Mouse (Mus musculus) urinary bladder, postnatal 4 days (tissue): ENCODE results near the gene Ctnnbl1.

Source experiments
- DNase-seq, 2 experiments: peaks; one replicate each; pipeline ENCODE4 v3.0.0; 2021 to 2022; ENCODE audit warnings: low spot score in 2 of 2

Ctnnbl1 gene

GRCm38 (mm10) chr2:157818576-157819320, 81.5 kb downstream of the Ctnnbl1 start:
- peak in 1 of 2 experiments; percentile 55 for DNase-seq

- peak in 1 of 2 experiments; percentile 47 for DNase-seq
These were observed 82.2 kb downstream of the Ctnnbl1 start for GRCm38 (mm10) chr2:157819401-157819800.

- DNase-seq: peak in 1 of 2 experiments; percentile 13
These were observed 84.1 kb downstream of the Ctnnbl1 start for GRCm38 (mm10) chr2:157821259-157821658.

- peak in 1 of 2 experiments; percentile 26 for DNase-seq
These were observed 86.3 kb downstream of the Ctnnbl1 start for GRCm38 (mm10) chr2:157823456-157823855.

GRCm38 (mm10) chr2:157824249-157824648, 87.0 kb downstream of the Ctnnbl1 start:
- peak in 1 of 2 experiments; percentile 33 for DNase-seq

- DNase-seq: peak in 1 of 2 experiments; percentile 52
These were observed 92.9 kb downstream of the Ctnnbl1 start for GRCm38 (mm10) chr2:157830101-157830500.

GRCm38 (mm10) chr2:157830620-157831354, 93.6 kb downstream of the Ctnnbl1 start:
- peak in 1 of 2 experiments; percentile 47 for DNase-seq

- DNase-seq: peak in 1 of 2 experiments; percentile 49
These were observed 99.8 kb downstream of the Ctnnbl1 start for GRCm38 (mm10) chr2:157837050-157837449.

- peak in 1 of 2 experiments; percentile 54 for DNase-seq
These were observed 101.2 kb downstream of the Ctnnbl1 start for GRCm38 (mm10) chr2:157838206-157838923.

- DNase-seq: peak in 1 of 2 experiments; percentile 25
These were observed 103.5 kb downstream of the Ctnnbl1 start for GRCm38 (mm10) chr2:157840641-157841078.

GRCm38 (mm10) chr2:157841121-157841520, 103.9 kb downstream of the Ctnnbl1 start:
- peak in 1 of 2 experiments; percentile 19 for DNase-seq

- peak in 1 of 2 experiments; percentile 36 for DNase-seq
These were observed 107.5 kb downstream of the Ctnnbl1 start for GRCm38 (mm10) chr2:157844746-157845145.

GRCm38 (mm10) chr2:157845831-157846230, 108.6 kb downstream of the Ctnnbl1 start:
- peak in 1 of 2 experiments; percentile 42 for DNase-seq

GRCm38 (mm10) chr2:157853135-157853534, 115.9 kb downstream of the Ctnnbl1 start:
- DNase-seq: no peak

- DNase-seq: no peak
These were observed 118.6 kb downstream of the Ctnnbl1 start for GRCm38 (mm10) chr2:157855814-157856213.

GRCm38 (mm10) chr2:157857496-157857895, 120.3 kb downstream of the Ctnnbl1 start:
- DNase-seq: no peak

GRCm38 (mm10) chr2:157858317-157858716, 121.1 kb downstream of the Ctnnbl1 start:
- no peak for DNase-seq

GRCm38 (mm10) chr2:157859046-157859701, 122.0 kb downstream of the Ctnnbl1 start:
- DNase-seq: no peak

- DNase-seq: no peak
These were observed 124.2 kb downstream of the Ctnnbl1 start for GRCm38 (mm10) chr2:157861273-157861944.

GRCm38 (mm10) chr2:157862306-157862705, 125.1 kb downstream of the Ctnnbl1 start:
- no peak for DNase-seq

- no peak for DNase-seq
These were observed 129.9 kb downstream of the Ctnnbl1 start for GRCm38 (mm10) chr2:157867126-157867525.
